Comparison of ENCODE assay signal across 8 mouse cellular contexts in the genomic region with DNA sequence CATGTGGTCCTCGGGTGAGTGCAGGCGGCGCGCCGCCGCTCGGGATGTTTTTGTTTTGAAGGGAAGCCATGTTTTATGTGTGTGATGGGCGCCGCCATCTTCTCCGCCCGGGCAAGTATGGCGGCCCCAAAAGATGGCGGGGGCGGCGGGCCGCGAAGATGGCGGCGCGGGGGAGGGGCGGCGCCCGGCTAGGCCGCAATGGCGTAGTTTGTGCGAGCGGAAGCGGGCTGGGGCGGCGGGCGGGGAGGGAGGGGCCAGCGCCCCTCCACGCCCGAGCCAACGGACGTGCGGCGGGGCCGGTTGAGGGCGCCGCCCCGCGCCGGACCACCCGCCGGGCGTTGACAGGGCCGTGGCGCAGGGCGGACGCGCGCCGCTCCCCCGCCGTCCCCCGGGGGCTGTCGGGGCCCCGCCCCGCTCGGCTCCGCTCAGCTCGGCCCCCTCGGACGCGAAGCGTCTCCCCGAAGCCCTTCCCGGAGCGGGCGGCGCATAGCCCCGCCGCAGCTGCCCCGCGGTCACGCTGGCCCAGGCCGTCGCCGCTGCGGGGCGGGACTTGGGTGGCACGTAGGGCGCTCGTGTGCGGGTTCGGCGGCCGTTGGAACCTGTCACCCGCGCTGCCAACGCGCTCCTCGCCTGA. TPM values are rescaled to one million over a fixed set of nuclear protein-coding genes. Genes with fewer than 3 reads are reported as not detected.
A peak's percentile ranks its signal among the peaks of the same experiment; 100 is the strongest.
DNase-seq lines count a peak whose midpoint lies in the region; ATAC-seq and TF ChIP-seq lines count a peak whose summit lies in the region.

No protein-coding gene starts in this region.

- peak overlapping the region; percentile 87 for H3K4me2 ChIP-seq in forebrain, embryonic 14.5 days (ENCODE audit: low read length)
- peak overlapping the region; percentile 55 for H3K4me2 ChIP-seq in lung, embryonic 15.5 days

- intact Hi-C loops in heart, postnatal 25 days (cut with DNase I): no loop called here

- WGBS in forebrain, embryonic 14.5 days: under 1% methylated on average over 64 of the region's 94 CpGs
- 1% methylated on average over 79 of the region's 94 CpGs for WGBS in lung, embryonic 15.5 days
- under 1% methylated on average over 70 of the region's 94 CpGs for WGBS in olfactory bulb, adult 2 months

- peak; percentile 52 for DNase-seq in ES-E14 (ENCODE audit: low read depth, low spot score)
- peak; percentile 84 for DNase-seq in cerebellum, adult 11 months
- DNase-seq in forebrain, embryonic 14.5 days (ENCODE audit: low spot score): peak; percentile 91
- peak; percentile 67 for DNase-seq in heart, postnatal 25 days (ENCODE audit: low spot score)
- DNase-seq in layer of hippocampus, adult 8-10 months (ENCODE audit: low spot score in 2 of 2): peak; percentile 52 to 68
- DNase-seq in thymus, adult 18-20 months: peak; percentile 69 to 70

- no peaks in the 10 kb centered on the region for H3K27me3 ChIP-seq in forebrain, embryonic 14.5 days (replicated peaks; ENCODE audit: control insufficient read depth, insufficient read depth, low read length)
- H3K27me3 ChIP-seq in lung, embryonic 15.5 days: no peaks in the 10 kb centered on the region

- peak overlapping the region; percentile 98 for H3K4me3 ChIP-seq in ES-E14 (ENCODE audit: insufficient read depth in 1 of 2, low read depth in 1 of 2, low read length in 2 of 2, poor library complexity in 1 of 2, severe bottlenecking in 1 of 2)
- H3K4me3 ChIP-seq in forebrain, embryonic 14.5 days (ENCODE audit: low read depth, low read length): peak overlapping the region; percentile 99
- peak overlapping the region; percentile 99 for H3K4me3 ChIP-seq in lung, embryonic 15.5 days
- peak overlapping the region; percentile 97 for H3K4me3 ChIP-seq in olfactory bulb, adult 2 months (ENCODE audit: insufficient read depth, low read depth, low read length)

- in situ Hi-C loops in ES-E14 (cut with MboI; ENCODE audit: low sequenced_read_pairs in 2 of 2, unreplicated experiment in 2 of 2): no loop called here

- TF ChIP-seq CTCF in olfactory bulb, adult 2 months (IDR thresholded peaks at IDR 0.05; ENCODE audit: insufficient read depth, low read depth, low read length): no peak

- peak; percentile 67 for ATAC-seq in forebrain, embryonic 14.5 days
- ATAC-seq in lung, embryonic 15.5 days (ENCODE audit: borderline replicate concordance, extremely low read depth, low FRiP score, low TSS enrichment): peak; percentile 62

- peak overlapping the region; percentile 93 for H3K9ac ChIP-seq in ES-E14 (ENCODE audit: insufficient read depth, low read depth, low read length, poor library complexity, severe bottlenecking)
- peak overlapping the region; percentile 89 for H3K9ac ChIP-seq in forebrain, embryonic 14.5 days (ENCODE audit: low read length)
- peak overlapping the region; percentile 96 for H3K9ac ChIP-seq in lung, embryonic 15.5 days

- H3K27ac ChIP-seq in ES-E14 (ENCODE audit: insufficient read depth, low read depth, low read length, poor library complexity, severe bottlenecking): peak overlapping the region; percentile 99
- peak overlapping the region; percentile 98 for H3K27ac ChIP-seq in forebrain, embryonic 14.5 days (ENCODE audit: low read depth, low read length)
- H3K27ac ChIP-seq in lung, embryonic 15.5 days: peak overlapping the region; percentile 100
- H3K27ac ChIP-seq in olfactory bulb, adult 2 months (ENCODE audit: insufficient read depth, low read depth, low read length): peak overlapping the region; percentile 86

- peaks cover 7% of the 10 kb centered on the region for H3K36me3 ChIP-seq in ES-E14 (ENCODE audit: control insufficient read depth, insufficient read depth, low read length, poor library complexity, severe bottlenecking)
- no peaks in the 10 kb centered on the region for H3K36me3 ChIP-seq in forebrain, embryonic 14.5 days (ENCODE audit: control insufficient read depth, insufficient read depth, low read length)
- H3K36me3 ChIP-seq in lung, embryonic 15.5 days: no peaks in the 10 kb centered on the region

- H3K9me3 ChIP-seq in ES-E14 (ENCODE audit: control insufficient read depth, insufficient read depth, low read depth, low read length): no peaks in the 10 kb centered on the region
- H3K9me3 ChIP-seq in forebrain, embryonic 14.5 days (replicated peaks; ENCODE audit: control insufficient read depth, low read length): no peaks in the 10 kb centered on the region
- H3K9me3 ChIP-seq in lung, embryonic 15.5 days: no peaks in the 10 kb centered on the region

- peak; percentile 55 for TF ChIP-seq POLR2A in olfactory bulb, adult 2 months (IDR thresholded peaks at IDR 0.05; ENCODE audit: insufficient read depth, low read depth, low read length)

- H3K4me1 ChIP-seq in ES-E14 (ENCODE audit: control insufficient read depth in 2 of 2, insufficient read depth in 2 of 2, low read length in 2 of 2, poor library complexity in 1 of 2): peaks cover 4% of the 10 kb centered on the region in 2 experiments; a peak in 3 of 4 replicates
- peaks cover 29% of the 10 kb centered on the region for H3K4me1 ChIP-seq in forebrain, embryonic 14.5 days (ENCODE audit: control insufficient read depth, insufficient read depth, low read length)
- peaks cover 31% of the 10 kb centered on the region for H3K4me1 ChIP-seq in lung, embryonic 15.5 days
- no peaks in the 10 kb centered on the region; the same call in 1 of the 2 replicates for H3K4me1 ChIP-seq in olfactory bulb, adult 2 months (ENCODE audit: control insufficient read depth, insufficient read depth, low read length)

TF ChIP-seq in ES-E14, 5 proteins besides CTCF, POLR2A, EP300 and RAD21:
- TF ChIP-seq CHD2 (IDR thresholded peaks at IDR 0.05; ENCODE audit: low read depth, low read length) (no peak), HCFC1 (IDR thresholded peaks at IDR 0.05; ENCODE audit: borderline replicate concordance, insufficient read depth, low read length) (peak; percentile 67; the same call in 1 of the 2 replicates), ZNF384 (IDR thresholded peaks at IDR 0.05; ENCODE audit: low read depth, low read length) (no peak)
TF ChIP-seq in ES-E14: peak in this region for 1.

RNA-seq across cellular contexts. Expression of a gene that starts 1.4 kb away (rescaled TPM):
- total RNA-seq in ES-E14 (2012; rRNA removed): 40.5 and 42.2 TPM in 2 replicates
- polyA plus RNA-seq in forebrain, embryonic 14.5 days (2014; fragmentation: Nextera tagmentation; extraction: Ambion mirVana): 15.7 and 17.6 TPM in 2 replicates
- 10 to 100 TPM; 28.3 to 38.9 TPM for total RNA-seq in heart, postnatal 25 days (2021)
- 10 to 100 TPM; 43.9 to 50.6 (median 48.8) TPM for total RNA-seq in layer of hippocampus, adult 8-10 months (2022)
- 19.3 and 21.6 TPM in 2 replicates for polyA plus RNA-seq in lung, embryonic 15.5 days (2015; fragmentation: Nextera tagmentation; extraction: Ambion mirVana)
- 177 TPM in 1 of 2 replicates, not detected in the other for polyA plus RNA-seq in olfactory bulb, adult 2 months (2012; ENCODE audit: insufficient read depth, insufficient read length, low replicate concordance, missing spikeins)

RNA-seq across cellular contexts. Expression of a gene that starts 41.5 kb away (rescaled TPM):
- 2.1 and 3.5 TPM in 2 replicates for total RNA-seq in ES-E14 (2012; rRNA removed)
- polyA plus RNA-seq in forebrain, embryonic 14.5 days (2014; fragmentation: Nextera tagmentation; extraction: Ambion mirVana): 21.7 and 23.4 TPM in 2 replicates
- total RNA-seq in heart, postnatal 25 days (2021): 10 to 100 TPM in 1 of 2 experiments, 1 to 10 TPM in 1; 9.8 to 14.1 TPM
- total RNA-seq in layer of hippocampus, adult 8-10 months (2022): 10 to 100 TPM; 18.4 to 28.4 (median 21.8) TPM
- polyA plus RNA-seq in lung, embryonic 15.5 days (2015; fragmentation: Nextera tagmentation; extraction: Ambion mirVana): 8.0 and 8.6 TPM in 2 replicates
- not detected in 2 replicates for polyA plus RNA-seq in olfactory bulb, adult 2 months (2012; ENCODE audit: insufficient read depth, insufficient read length, low replicate concordance, missing spikeins)

RNA-seq across cellular contexts. Expression of a gene that starts 41.7 kb away (rescaled TPM):
- total RNA-seq in ES-E14 (2012; rRNA removed): 8.1 and 8.6 TPM in 2 replicates
- polyA plus RNA-seq in forebrain, embryonic 14.5 days (2014; fragmentation: Nextera tagmentation; extraction: Ambion mirVana): 14.1 and 17.3 TPM in 2 replicates
- 1 to 10 TPM; 5.9 to 9.3 TPM for total RNA-seq in heart, postnatal 25 days (2021)
- 10 to 100 TPM in 1 of 4 experiments, 1 to 10 TPM in 3; 8.1 to 10.8 (median 9.0) TPM for total RNA-seq in layer of hippocampus, adult 8-10 months (2022)
- 9.7 and 10.1 TPM in 2 replicates for polyA plus RNA-seq in lung, embryonic 15.5 days (2015; fragmentation: Nextera tagmentation; extraction: Ambion mirVana)
- not detected in 2 replicates for polyA plus RNA-seq in olfactory bulb, adult 2 months (2012; ENCODE audit: insufficient read depth, insufficient read length, low replicate concordance, missing spikeins)

Comparison
In these comparisons a context has a peak if more than half of its experiments do, and no peak if none do; other contexts are left out.
1. Peak in every context shown above with its lines: DNase-seq, ATAC-seq, H3K4me3 ChIP-seq and H3K27ac ChIP-seq.